In genomic region chr4:131695941-131696912, GRCm38 (mm10) we compare ENCODE assay signal across 10 mouse cellular contexts.
DNase-seq lines count a peak whose midpoint lies in the region; ATAC-seq and TF ChIP-seq lines count a peak whose summit lies in the region.
"Had no signal": no experiment of that assay in that cellular context is flagged by ENCODE, and none has a peak within 500 bp of the region (broad histone marks: within the 10 kb centered on the region; RNA-seq: fewer than 3 reads in every experiment).

No protein-coding gene starts in this region.

- ATAC-seq in kidney, embryonic 14.5 days (ENCODE audit: low FRiP score, low TSS enrichment): no peak
- peak; percentile 90 for ATAC-seq in intestine, postnatal 0 days
- no peak for ATAC-seq in midbrain, embryonic 16.5 days

- H3K4me3 ChIP-seq in kidney, embryonic 14.5 days (ENCODE audit: low read length): no peak overlapping the region
- H3K4me3 ChIP-seq in intestine, postnatal 0 days (ENCODE audit: low read depth, low read length): no peak overlapping the region
- no peak overlapping the region for H3K4me3 ChIP-seq in embryonic facial prominence, embryonic 10.5 days
- no peak overlapping the region for H3K4me3 ChIP-seq in midbrain, embryonic 16.5 days (ENCODE audit: low read depth, low read length)

- intact Hi-C loops in left cerebral cortex, postnatal 25 days (cut with DNase I): no loop called here

- no peaks in the 10 kb centered on the region for H3K9me3 ChIP-seq in kidney, embryonic 14.5 days (ENCODE audit: control insufficient read depth, low read length)
- H3K9me3 ChIP-seq in intestine, postnatal 0 days (ENCODE audit: control insufficient read depth): no peaks in the 10 kb centered on the region
- no peaks in the 10 kb centered on the region for H3K9me3 ChIP-seq in embryonic facial prominence, embryonic 10.5 days
- H3K9me3 ChIP-seq in midbrain, embryonic 16.5 days (replicated peaks; ENCODE audit: control insufficient read depth, low read length, poor library complexity, severe bottlenecking): no peaks in the 10 kb centered on the region

- H3K4me1 ChIP-seq in kidney, embryonic 14.5 days (ENCODE audit: control insufficient read depth, insufficient read depth, low read length): 0 out of 2 replicates have a peak, but pooled peaks cover 3% of the 10 kb centered on the region
- no peaks in the 10 kb centered on the region for H3K4me1 ChIP-seq in intestine, postnatal 0 days (replicated peaks; ENCODE audit: control insufficient read depth, insufficient read depth, low read length)
- H3K4me1 ChIP-seq in embryonic facial prominence, embryonic 10.5 days: peaks cover 8% of the 10 kb centered on the region
- H3K4me1 ChIP-seq in midbrain, embryonic 16.5 days (ENCODE audit: control insufficient read depth, insufficient read depth, low read length): no peaks in the 10 kb centered on the region

- H3K9ac ChIP-seq in kidney, embryonic 14.5 days (ENCODE audit: low read depth, low read length): no peak overlapping the region
- no peak overlapping the region for H3K9ac ChIP-seq in intestine, postnatal 0 days (ENCODE audit: low read depth, low read length)
- H3K9ac ChIP-seq in midbrain, embryonic 16.5 days (ENCODE audit: low read depth, low read length): no peak overlapping the region

- H3K36me3 ChIP-seq in kidney, embryonic 14.5 days (ENCODE audit: control insufficient read depth, insufficient read depth, low read length): no peaks in the 10 kb centered on the region
- H3K36me3 ChIP-seq in intestine, postnatal 0 days (ENCODE audit: control insufficient read depth, insufficient read depth): no peaks in the 10 kb centered on the region
- H3K36me3 ChIP-seq in embryonic facial prominence, embryonic 10.5 days (replicated peaks): no peaks in the 10 kb centered on the region
- no peaks in the 10 kb centered on the region for H3K36me3 ChIP-seq in midbrain, embryonic 16.5 days (ENCODE audit: control insufficient read depth, insufficient read depth, low read length)

- WGBS in kidney, embryonic 14.5 days: 48% methylated on average over 26 of the region's 26 CpGs
- 25% methylated on average over 26 of the region's 26 CpGs for WGBS in intestine, postnatal 0 days
- 77% methylated on average over 26 of the region's 26 CpGs for WGBS in embryonic facial prominence, embryonic 10.5 days
- 82% methylated on average over 26 of the region's 26 CpGs for WGBS in midbrain, embryonic 16.5 days

- H3K4me2 ChIP-seq in kidney, embryonic 14.5 days (replicated peaks; ENCODE audit: low read depth, low read length): no peak overlapping the region; the same call in 1 of the 2 replicates
- H3K4me2 ChIP-seq in intestine, postnatal 0 days (replicated peaks; ENCODE audit: low read depth): peak overlapping the region; percentile 44
- H3K4me2 ChIP-seq in midbrain, embryonic 16.5 days (ENCODE audit: low read length): no peak overlapping the region

- no peaks in the 10 kb centered on the region for H3K27me3 ChIP-seq in kidney, embryonic 14.5 days (ENCODE audit: control insufficient read depth, insufficient read depth, low read length)
- no peaks in the 10 kb centered on the region for H3K27me3 ChIP-seq in intestine, postnatal 0 days (replicated peaks; ENCODE audit: control insufficient read depth, insufficient read depth, low read length)
- H3K27me3 ChIP-seq in embryonic facial prominence, embryonic 10.5 days (replicated peaks; ENCODE audit: low read depth, poor library complexity, severe bottlenecking): no peaks in the 10 kb centered on the region
- H3K27me3 ChIP-seq in midbrain, embryonic 16.5 days (ENCODE audit: control insufficient read depth, insufficient read depth, low read depth, low read length): no peaks in the 10 kb centered on the region

- peak; percentile 19 for DNase-seq in kidney, adult 11 months
- peak; percentile 44 for DNase-seq in CD4-positive helper T cell, adult 2 months (ENCODE audit: low read depth, low spot score)
- DNase-seq in left cerebral cortex, postnatal 25 days (ENCODE audit: low spot score in 2 of 2): peak; percentile 37 to 71
- no peak for DNase-seq in embryonic facial prominence, embryonic 10.5 days (ENCODE audit: low spot score)
- no peak for DNase-seq in gastrocnemius, adult 8-10 months (ENCODE audit: low spot score in 2 of 2)
- DNase-seq: adrenal gland, adult 2 months had no signal

- H3K27ac ChIP-seq in kidney, embryonic 14.5 days (ENCODE audit: low read depth, low read length): no peak overlapping the region
- H3K27ac ChIP-seq in intestine, postnatal 0 days (ENCODE audit: low read depth, low read length): peak overlapping the region; percentile 88
- H3K27ac ChIP-seq in embryonic facial prominence, embryonic 10.5 days (replicated peaks): no peak overlapping the region
- H3K27ac ChIP-seq in midbrain, embryonic 16.5 days (ENCODE audit: low read length): no peak overlapping the region
- H3K27ac ChIP-seq: macrophage had no signal

- no peak for TF ChIP-seq CTCF in intestine, postnatal 0 days (IDR thresholded peaks at IDR 0.05; ENCODE audit: low read depth)

Comparison
In these comparisons a context has a peak if more than half of its experiments do, and no peak if none do; other contexts are left out.
1. DNase-seq: peak in kidney, adult 11 months (single experiment), CD4-positive helper T cell, adult 2 months (single experiment) and left cerebral cortex, postnatal 25 days (2 of 2); none in embryonic facial prominence, embryonic 10.5 days (single experiment) and gastrocnemius, adult 8-10 months (0 of 2).